Mouse (Mus musculus) forebrain, postnatal 0 days (tissue): ENCODE measurements around the gene Slc44a5. TPM values are rescaled to one million over a fixed set of nuclear protein-coding genes. Genes with fewer than 3 reads are reported as not detected.
"Not testable (repeated sequence)": the region's sequence is repeated elsewhere in the genome, so short reads cannot be mapped to it uniquely, and the experiment has no call there.

Experiments
- ATAC-seq: fragments of 200-750 bp; cut with Nextera tagmentation; 2 replicates; pipeline ENCODE4 v1.8.0; 2017; ENCODE audit warnings: mild to moderate bottlenecking, moderate library complexity
- DNase-seq: peaks from one replicate; pipeline ENCODE4 v3.0.0-alpha.2; 2015
- H3K27ac ChIP-seq: fragments of 300-500 bp; sonication (generic); 2 replicates; pipeline ENCODE4 v1.5.1; 2014; ENCODE audit warnings: low read depth, mild to moderate bottlenecking, antibody characterized with exemption, low read length, moderate library complexity, mixed read lengths
- H3K27me3 ChIP-seq: fragments of 300-500 bp; sonication (generic); 2 replicates; pipeline ENCODE4 v1.6.1; 2014; ENCODE audit warnings: mild to moderate bottlenecking, low read length, mixed read lengths; ENCODE audit not compliant: insufficient read depth
- H3K36me3 ChIP-seq: fragments of 300-500 bp; sonication (generic); 2 replicates; pipeline ENCODE4 v1.6.1; 2014; ENCODE audit warnings: mild to moderate bottlenecking, moderate library complexity; ENCODE audit not compliant: insufficient read depth
- H3K4me1 ChIP-seq: fragments of 300-500 bp; sonication (generic); 2 replicates; pipeline ENCODE4 v1.6.1; 2014; ENCODE audit warnings: antibody characterized with exemption; ENCODE audit not compliant: insufficient read depth
- H3K4me2 ChIP-seq: fragments of 300-500 bp; sonication (generic); 2 replicates; pipeline ENCODE4 v1.6.1; 2014; ENCODE audit warnings: low read depth, mild to moderate bottlenecking, moderate library complexity
- H3K4me3 ChIP-seq: fragments of 300-500 bp; sonication (generic); 2 replicates; pipeline ENCODE4 v1.5.1; 2014; ENCODE audit warnings: low read depth, low read length, mixed read lengths
- H3K9ac ChIP-seq: fragments of 300-500 bp; sonication (generic); 2 replicates; pipeline ENCODE4 v1.6.1; 2014; ENCODE audit warnings: mild to moderate bottlenecking
- H3K9me3 ChIP-seq: fragments of 300-500 bp; sonication (generic); 2 replicates; pipeline ENCODE4 v1.6.1; 2016; ENCODE audit warnings: low read length
- CTCF ChIP-seq: sonication (generic); IDR thresholded peaks from 2 replicates; pipeline ENCODE4 v1.5.1; 2016; ENCODE audit warnings: antibody characterized with exemption, control low read depth, low read depth
- WGBS: fragments of 180-500 bp; shearing (Covaris S2); extraction: QIAGEN DNeasy Blood & Tissue Kit; methylation state at CpG from one replicate; pipeline ENCODE4 v1.1.7; 2014; 5-methylcytosine and 5-hydroxymethylcytosine counted together
- polyA plus RNA-seq: library from polyadenylated mRNA; unstranded; fragments of >200 nt; fragmentation: Nextera tagmentation; extraction: Ambion mirVana; gene quantifications from 2 replicates; pipeline ENCODE4 v1.2.1, GENCODE M21; 2015
- total RNA-seq: library from RNA; depleted of rRNA; stranded (reverse); fragments of >200 nt; gene quantifications from 2 replicates; pipeline ENCODE4 v1.2.3, GENCODE M21; 2014

The Slc44a5 gene
- total and polyA plus RNA-seq, 2 experiments from 2014 or later: 8.4 to 39.5 TPM

GRCm38 (mm10) chr3:153999797-154000528, 26.7 kb downstream of the Slc44a5 start:
- Histone ChIP-seq H3K36me3 (no peaks in the 10 kb centered on the region), H3K9ac (no peak overlapping the region), H3K4me3 (no peak overlapping the region), H3K9me3 (no peaks in the 10 kb centered on the region), H3K27ac (no peak overlapping the region), H3K4me2 (no peak overlapping the region), H3K4me1 (no peaks in the 10 kb centered on the region), H3K27me3 (no peaks in the 10 kb centered on the region)
- ATAC-seq (no peak), DNase-seq (no peak)
- WGBS: 98% methylated on average over 5 of the region's 5 CpGs
- no peak for TF ChIP-seq CTCF

- no peak for ATAC-seq
- Histone ChIP-seq H3K4me2 (no peak overlapping the region), H3K36me3 (no peaks in the 10 kb centered on the region), H3K4me1 (no peaks in the 10 kb centered on the region), H3K4me3 (no peak overlapping the region), H3K27me3 (no peaks in the 10 kb centered on the region), H3K9me3 (no peaks in the 10 kb centered on the region), H3K27ac (no peak overlapping the region), H3K9ac (no peak overlapping the region)
- no peak for DNase-seq
- WGBS: 79% methylated on average over 5 of the region's 5 CpGs
- TF ChIP-seq CTCF: no peak
These were observed 28.1 kb downstream of the Slc44a5 start for GRCm38 (mm10) chr3:154001348-154001747.

- WGBS: 86% methylated on average over 4 of the region's 4 CpGs
- Histone ChIP-seq H3K27ac (no peak overlapping the region), H3K9ac (no peak overlapping the region), H3K36me3 (no peaks in the 10 kb centered on the region), H3K4me1 (no peaks in the 10 kb centered on the region), H3K4me3 (no peak overlapping the region), H3K27me3 (no peaks in the 10 kb centered on the region), H3K9me3 (no peaks in the 10 kb centered on the region), H3K4me2 (no peak overlapping the region)
- TF ChIP-seq CTCF: no peak
- DNase-seq: no peak
- ATAC-seq: no peak
These were observed 73.6 kb downstream of the Slc44a5 start for GRCm38 (mm10) chr3:154046876-154047275.

- no peak for TF ChIP-seq CTCF
- H3K9ac ChIP-seq: no peak overlapping the region
- 75% methylated on average over 7 of the region's 7 CpGs for WGBS
- H3K9me3 ChIP-seq: no peaks in the 10 kb centered on the region
- H3K27ac ChIP-seq: no peak overlapping the region
- H3K4me2 ChIP-seq: no peak overlapping the region
- ATAC-seq (no peak), DNase-seq (no peak)
- no peaks in the 10 kb centered on the region for H3K27me3 ChIP-seq
- no peaks in the 10 kb centered on the region for H3K36me3 ChIP-seq
- H3K4me3 ChIP-seq: no peak overlapping the region
- no peaks in the 10 kb centered on the region for H3K4me1 ChIP-seq
These were observed 80.1 kb downstream of the Slc44a5 start for GRCm38 (mm10) chr3:154053331-154053730.

GRCm38 (mm10) chr3:154057464-154057863, 84.2 kb downstream of the Slc44a5 start:
- WGBS: 83% methylated on average over 2 of the region's 2 CpGs
- ATAC-seq: no peak

GRCm38 (mm10) chr3:154058200-154058599, 85.0 kb downstream of the Slc44a5 start:
- TF ChIP-seq CTCF: no peak
- no peak for ATAC-seq
- no peak for DNase-seq
- Histone ChIP-seq H3K27me3 (no peaks in the 10 kb centered on the region), H3K4me3 (no peak overlapping the region), H3K4me2 (no peak overlapping the region), H3K27ac (no peak overlapping the region), H3K36me3 (no peaks in the 10 kb centered on the region), H3K4me1 (no peaks in the 10 kb centered on the region), H3K9me3 (no peaks in the 10 kb centered on the region), H3K9ac (no peak overlapping the region)
- 86% methylated on average over 5 of the region's 5 CpGs for WGBS

More at GRCm38 (mm10) chr3:154057464-154057863, 84.2 kb downstream of the Slc44a5 start:
- H3K4me2 ChIP-seq: no peak overlapping the region
- H3K9ac ChIP-seq: no peak overlapping the region
- DNase-seq: no peak
- no peaks in the 10 kb centered on the region for H3K27me3 ChIP-seq
- H3K27ac ChIP-seq: no peak overlapping the region
- H3K4me1 ChIP-seq: no peaks in the 10 kb centered on the region
- no peaks in the 10 kb centered on the region for H3K9me3 ChIP-seq
- H3K36me3 ChIP-seq: no peaks in the 10 kb centered on the region
- H3K4me3 ChIP-seq: no peak overlapping the region
- TF ChIP-seq CTCF: no peak

- H3K4me3 ChIP-seq: not testable (repeated sequence)
These were observed 98.8 kb downstream of the Slc44a5 start for GRCm38 (mm10) chr3:154071989-154072388.

More at GRCm38 (mm10) chr3:154071989-154072388, 98.8 kb downstream of the Slc44a5 start:
- H3K9me3 ChIP-seq, H3K4me2 ChIP-seq, H3K4me1 ChIP-seq, H3K27me3 ChIP-seq, H3K9ac ChIP-seq, H3K27ac ChIP-seq, ATAC-seq, H3K36me3 ChIP-seq, DNase-seq: not testable (repeated sequence)
